Mouse (Mus musculus) forebrain, postnatal 0 days (tissue): ENCODE results near the gene Prr15l. TPM values are rescaled to one million over a fixed set of nuclear protein-coding genes. Genes with fewer than 3 reads are reported as not detected.
A peak's percentile ranks its signal among the peaks of the same experiment; 100 is the strongest.

ENCODE experiments used
- ATAC-seq: fragments of 200-750 bp; cut with Nextera tagmentation; 2 replicates; pipeline ENCODE4 v1.8.0; 2017; ENCODE audit warnings: mild to moderate bottlenecking, moderate library complexity
- DNase-seq: peaks from one replicate; pipeline ENCODE4 v3.0.0-alpha.2; 2015
- H3K27ac ChIP-seq: fragments of 300-500 bp; sonication (generic); 2 replicates; pipeline ENCODE4 v1.5.1; 2014; ENCODE audit warnings: low read depth, mild to moderate bottlenecking, antibody characterized with exemption, low read length, moderate library complexity, mixed read lengths
- H3K27me3 ChIP-seq: fragments of 300-500 bp; sonication (generic); 2 replicates; pipeline ENCODE4 v1.6.1; 2014; ENCODE audit warnings: mild to moderate bottlenecking, low read length, mixed read lengths; ENCODE audit not compliant: insufficient read depth
- H3K36me3 ChIP-seq: fragments of 300-500 bp; sonication (generic); 2 replicates; pipeline ENCODE4 v1.6.1; 2014; ENCODE audit warnings: mild to moderate bottlenecking, moderate library complexity; ENCODE audit not compliant: insufficient read depth
- H3K4me1 ChIP-seq: fragments of 300-500 bp; sonication (generic); 2 replicates; pipeline ENCODE4 v1.6.1; 2014; ENCODE audit warnings: antibody characterized with exemption; ENCODE audit not compliant: insufficient read depth
- H3K4me2 ChIP-seq: fragments of 300-500 bp; sonication (generic); 2 replicates; pipeline ENCODE4 v1.6.1; 2014; ENCODE audit warnings: low read depth, mild to moderate bottlenecking, moderate library complexity
- H3K4me3 ChIP-seq: fragments of 300-500 bp; sonication (generic); 2 replicates; pipeline ENCODE4 v1.5.1; 2014; ENCODE audit warnings: low read depth, low read length, mixed read lengths
- H3K9ac ChIP-seq: fragments of 300-500 bp; sonication (generic); 2 replicates; pipeline ENCODE4 v1.6.1; 2014; ENCODE audit warnings: mild to moderate bottlenecking
- H3K9me3 ChIP-seq: fragments of 300-500 bp; sonication (generic); 2 replicates; pipeline ENCODE4 v1.6.1; 2016; ENCODE audit warnings: low read length
- CTCF ChIP-seq: sonication (generic); IDR thresholded peaks from 2 replicates; pipeline ENCODE4 v1.5.1; 2016; ENCODE audit warnings: antibody characterized with exemption, control low read depth, low read depth
- WGBS: fragments of 180-500 bp; shearing (Covaris S2); extraction: QIAGEN DNeasy Blood & Tissue Kit; methylation state at CpG from one replicate; pipeline ENCODE4 v1.1.7; 2014; 5-methylcytosine and 5-hydroxymethylcytosine counted together
- polyA plus RNA-seq: library from polyadenylated mRNA; unstranded; fragments of >200 nt; fragmentation: Nextera tagmentation; extraction: Ambion mirVana; gene quantifications from 2 replicates; pipeline ENCODE4 v1.2.1, GENCODE M21; 2015
- total RNA-seq: library from RNA; depleted of rRNA; stranded (reverse); fragments of >200 nt; gene quantifications from 2 replicates; pipeline ENCODE4 v1.2.3, GENCODE M21; 2014

Gene Prr15l
- total and polyA plus RNA-seq, 2 experiments from 2014 or later = 0.11 TPM; not detected in 1

GRCm38 (mm10) chr11:96972906-96973305 lies 45.0 kb downstream of the Prr15l start:
- Histone ChIP-seq H3K36me3 (no peaks in the 10 kb centered on the region), H3K4me1 (peaks cover 16% of the 10 kb centered on the region), H3K9ac (no peak overlapping the region), H3K27ac (peak overlapping the region; percentile 29; the same call in 1 of the 2 replicates), H3K9me3 (no peaks in the 10 kb centered on the region), H3K4me3 (no peak overlapping the region), H3K27me3 (no peaks in the 10 kb centered on the region), H3K4me2 (no peak overlapping the region)
- 66% methylated on average over 5 of the region's 5 CpGs for WGBS
- no peak for TF ChIP-seq CTCF
- no peak for DNase-seq
- ATAC-seq = no peak

GRCm38 (mm10) chr11:96973426-96973964 lies 45.6 kb downstream of the Prr15l start:
- no peak for DNase-seq
- H3K4me1 ChIP-seq = peaks cover 19% of the 10 kb centered on the region
- peak overlapping the region; percentile 29; the same call in 1 of the 2 replicates for H3K27ac ChIP-seq

GRCm38 (mm10) chr11:96974813-96975212 lies 46.9 kb downstream of the Prr15l start:
- ATAC-seq = no peak
- no peak for DNase-seq
- H3K9ac ChIP-seq = no peak overlapping the region
- H3K4me1 ChIP-seq = peaks cover 22% of the 10 kb centered on the region
- no peak overlapping the region for H3K27ac ChIP-seq
- no peaks in the 10 kb centered on the region for H3K36me3 ChIP-seq
- no peak overlapping the region for H3K4me2 ChIP-seq
- WGBS = 86% methylated on average over 5 of the region's 5 CpGs
- no peak overlapping the region for H3K4me3 ChIP-seq
- TF ChIP-seq CTCF = no peak
- no peaks in the 10 kb centered on the region for H3K27me3 ChIP-seq
- no peaks in the 10 kb centered on the region for H3K9me3 ChIP-seq

More at GRCm38 (mm10) chr11:96973426-96973964, 45.6 kb downstream of the Prr15l start:
- H3K9ac ChIP-seq = no peak overlapping the region
- H3K36me3 ChIP-seq = no peaks in the 10 kb centered on the region
- H3K27me3 ChIP-seq = no peaks in the 10 kb centered on the region
- WGBS = 66% methylated on average over 5 of the region's 5 CpGs
- no peaks in the 10 kb centered on the region for H3K9me3 ChIP-seq
- no peak overlapping the region for H3K4me2 ChIP-seq
- H3K4me3 ChIP-seq = no peak overlapping the region
- ATAC-seq = no peak
- TF ChIP-seq CTCF = no peak

- ATAC-seq (no peak), DNase-seq (no peak)
- TF ChIP-seq CTCF = no peak
- no peak overlapping the region; the same call in 1 of the 2 replicates for H3K9ac ChIP-seq
- WGBS = 74% methylated on average over 10 of the region's 10 CpGs
- H3K4me3 ChIP-seq = 0 out of 2 replicates have a peak overlapping the region, but pooled peaks have one; percentile 87
- no peaks in the 10 kb centered on the region for H3K9me3 ChIP-seq
- H3K4me1 ChIP-seq = peaks cover 22% of the 10 kb centered on the region
- 0 out of 2 replicates have a peak overlapping the region, but pooled peaks have one; percentile 97 for H3K27ac ChIP-seq
- no peaks in the 10 kb centered on the region for H3K27me3 ChIP-seq
- no peaks in the 10 kb centered on the region for H3K36me3 ChIP-seq
- peak overlapping the region; percentile 72 for H3K4me2 ChIP-seq
Measured at GRCm38 (mm10) chr11:96975511-96976378, 47.8 kb downstream of the Prr15l start.

- Histone ChIP-seq H3K27ac (0 out of 2 replicates have a peak overlapping the region, but pooled peaks have one; percentile 97), H3K9ac (peak overlapping the region; percentile 94), H3K27me3 (no peaks in the 10 kb centered on the region), H3K9me3 (no peaks in the 10 kb centered on the region), H3K4me3 (peak overlapping the region; percentile 87), H3K4me2 (peak overlapping the region; percentile 72), H3K4me1 (peaks cover 22% of the 10 kb centered on the region), H3K36me3 (no peaks in the 10 kb centered on the region)
- no peak for TF ChIP-seq CTCF
- 40% methylated on average over 3 of the region's 3 CpGs for WGBS
- DNase-seq (no peak), ATAC-seq (no peak)
Measured at GRCm38 (mm10) chr11:96976379-96976687, 48.4 kb downstream of the Prr15l start.

GRCm38 (mm10) chr11:96976911-96977591 lies 49.1 kb downstream of the Prr15l start:
- H3K4me3 ChIP-seq = peak overlapping the region; percentile 87
- ATAC-seq = peak; percentile 66
- H3K9me3 ChIP-seq = no peaks in the 10 kb centered on the region
- 3% methylated on average over 31 of the region's 50 CpGs for WGBS
- H3K4me2 ChIP-seq = peak overlapping the region; percentile 72
- peak overlapping the region; percentile 94 for H3K9ac ChIP-seq
- H3K27me3 ChIP-seq = no peaks in the 10 kb centered on the region
- H3K4me1 ChIP-seq = peaks cover 22% of the 10 kb centered on the region
- DNase-seq = peak; percentile 92
- peak; percentile 42 for TF ChIP-seq CTCF
- H3K36me3 ChIP-seq = no peaks in the 10 kb centered on the region
- H3K27ac ChIP-seq = peak overlapping the region; percentile 97
